8 mouse cellular contexts compared by ENCODE assay signal in the genomic region with DNA sequence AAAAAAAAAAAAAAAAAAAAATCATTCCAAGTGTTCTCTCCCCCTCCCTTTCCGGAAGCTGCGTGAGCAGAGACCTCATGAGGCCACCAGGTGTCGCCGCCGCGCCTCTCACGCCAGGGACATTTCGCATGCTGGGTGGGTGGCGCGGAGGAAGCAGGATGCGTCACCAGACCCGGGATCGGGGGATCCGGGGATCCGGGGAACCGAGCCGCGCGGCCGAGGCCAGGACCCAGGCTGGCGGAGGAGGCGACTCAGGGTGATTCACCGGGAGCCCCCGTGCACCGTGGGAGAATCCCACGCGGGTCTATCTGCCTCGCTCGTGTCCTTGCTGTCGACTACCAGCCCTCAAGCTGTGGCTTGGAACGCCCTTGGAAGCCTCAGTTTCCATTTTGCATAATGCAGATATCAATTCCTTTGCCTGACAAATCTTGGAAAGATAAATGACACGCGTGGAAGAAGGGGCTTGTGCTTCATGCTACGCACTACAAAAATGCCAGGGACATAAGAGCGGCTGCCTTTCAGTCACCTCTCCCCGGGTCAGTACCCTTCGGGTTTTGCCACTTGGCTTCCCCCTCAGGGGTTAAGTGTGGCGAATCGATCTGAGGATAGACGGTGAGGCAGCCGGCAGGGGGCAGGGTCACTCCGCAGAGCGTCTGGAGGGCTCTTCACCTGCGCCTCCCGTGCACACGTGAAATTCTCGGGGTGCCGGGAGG. TPM values are rescaled to one million over a fixed set of nuclear protein-coding genes. Genes with fewer than 3 reads are reported as not detected.
DNase-seq lines count a peak whose midpoint lies in the region; ATAC-seq lines count a peak whose summit lies in the region.

No protein-coding gene starts in this region.

- H3K36me3 ChIP-seq in intestine, embryonic 15.5 days = no peaks in the 10 kb centered on the region

- peaks cover 46% of the 10 kb centered on the region for H3K4me1 ChIP-seq in intestine, embryonic 15.5 days (replicated peaks)

- peak overlapping the region; percentile 55 for H3K4me3 ChIP-seq in intestine, embryonic 15.5 days (replicated peaks)

- peak overlapping the region; percentile 96 for H3K4me2 ChIP-seq in intestine, embryonic 15.5 days (replicated peaks)

- WGBS in intestine, embryonic 15.5 days = under 1% methylated on average over 48 of the region's 48 CpGs

- ATAC-seq in intestine, embryonic 15.5 days = peak; percentile 66

- peak; percentile 88 to 92 for DNase-seq in adrenal gland, adult 18-20 months (ENCODE audit: low spot score in 2 of 2)
- peak; percentile 93 for DNase-seq in embryo, embryonic 10.5 days (ENCODE audit: low spot score)
- peak; percentile 88 for DNase-seq in gastrocnemius, postnatal 25 days
- peak; percentile 94 to 96 for DNase-seq in left cerebral cortex, postnatal 25 days (ENCODE audit: low spot score in 2 of 2)
- peak; percentile 92 for DNase-seq in mesoderm, embryonic 11.5 days (ENCODE audit: low read depth, low spot score)
- peak; percentile 90 for DNase-seq in right cerebral cortex, postnatal 25 days
- DNase-seq in urinary bladder, postnatal 36 days (ENCODE audit: low spot score in 2 of 2) = peak; percentile 84 to 91

- H3K27ac ChIP-seq in intestine, embryonic 15.5 days = peak overlapping the region; percentile 87

- no peaks in the 10 kb centered on the region for H3K9me3 ChIP-seq in intestine, embryonic 15.5 days

- peak overlapping the region; percentile 70 for H3K9ac ChIP-seq in intestine, embryonic 15.5 days

- intact Hi-C loops in left cerebral cortex, postnatal 25 days (cut with DNase I) = loop anchor here (1.0 to 2.0 kb wide), 3 partner anchors 60 to 246 kb away; no protein-coding TSS in a partner anchor

- H3K27me3 ChIP-seq in intestine, embryonic 15.5 days (replicated peaks) = 0 out of 2 replicates have a peak, but pooled peaks cover 2% of the 10 kb centered on the region

RNA-seq across cellular contexts. Expression of a gene that starts 1.1 kb away (rescaled TPM):
- 10 to 100 TPM; 34.1 to 75.0 TPM for total RNA-seq in adrenal gland, adult 18-20 months (2021)
- total RNA-seq in gastrocnemius, postnatal 25 days (2021) = 10 to 100 TPM; 12.7 to 30.0 TPM
- 26.6 and 29.9 TPM in 2 replicates for polyA plus RNA-seq in intestine, embryonic 15.5 days (2015; fragmentation: Nextera tagmentation; extraction: Ambion mirVana)
- total RNA-seq in left cerebral cortex, postnatal 25 days (2021) = 10 to 100 TPM; 16.4 to 19.0 TPM

RNA-seq across cellular contexts. Expression of a gene that starts 10.7 kb away (rescaled TPM):
- total RNA-seq in adrenal gland, adult 18-20 months (2021) = 10 to 100 TPM; 14.1 to 15.2 TPM
- 1 to 10 TPM; 3.7 to 5.1 TPM for total RNA-seq in gastrocnemius, postnatal 25 days (2021)
- polyA plus RNA-seq in intestine, embryonic 15.5 days (2015; fragmentation: Nextera tagmentation; extraction: Ambion mirVana) = 41.0 and 42.6 TPM in 2 replicates
- 10 to 100 TPM; 15.1 to 18.9 TPM for total RNA-seq in left cerebral cortex, postnatal 25 days (2021)

RNA-seq across cellular contexts. Expression of a gene that starts 28.0 kb away (rescaled TPM):
- total RNA-seq in adrenal gland, adult 18-20 months (2021) = 100 to 1,000 TPM; 208 to 219 TPM
- total RNA-seq in gastrocnemius, postnatal 25 days (2021) = 100 to 1,000 TPM; 114 to 125 TPM
- 363 and 364 TPM in 2 replicates for polyA plus RNA-seq in intestine, embryonic 15.5 days (2015; fragmentation: Nextera tagmentation; extraction: Ambion mirVana)
- 100 to 1,000 TPM; 139 TPM for total RNA-seq in left cerebral cortex, postnatal 25 days (2021)

RNA-seq across cellular contexts. Expression of a gene that starts 57.1 kb away (rescaled TPM):
- under 1 TPM; 0.10 to 0.13 TPM for total RNA-seq in adrenal gland, adult 18-20 months (2021)
- not detected for total RNA-seq in gastrocnemius, postnatal 25 days (2021)
- 0.05 TPM in 1 of 2 replicates, not detected in the other for polyA plus RNA-seq in intestine, embryonic 15.5 days (2015; fragmentation: Nextera tagmentation; extraction: Ambion mirVana)
- under 1 TPM in 1 of 2 experiments, not detected in 1; 0.32 TPM for total RNA-seq in left cerebral cortex, postnatal 25 days (2021)

Comparison
In these comparisons a context has a peak if more than half of its experiments do, and no peak if none do; other contexts are left out.
1. Peak in every context shown above with its lines: DNase-seq, ATAC-seq, H3K4me3 ChIP-seq and H3K27ac ChIP-seq.